Mouse (Mus musculus): ENCODE measurements at regions not wholly inside any gene's neighbourhood (a gene's known extent, or its start where the extent isn't known, plus 50 kb on each side); places are given as distances from the start of the nearest gene placed in this dataset.
A peak's percentile ranks its signal among the peaks of the same experiment; 100 is the strongest.

DNA sequence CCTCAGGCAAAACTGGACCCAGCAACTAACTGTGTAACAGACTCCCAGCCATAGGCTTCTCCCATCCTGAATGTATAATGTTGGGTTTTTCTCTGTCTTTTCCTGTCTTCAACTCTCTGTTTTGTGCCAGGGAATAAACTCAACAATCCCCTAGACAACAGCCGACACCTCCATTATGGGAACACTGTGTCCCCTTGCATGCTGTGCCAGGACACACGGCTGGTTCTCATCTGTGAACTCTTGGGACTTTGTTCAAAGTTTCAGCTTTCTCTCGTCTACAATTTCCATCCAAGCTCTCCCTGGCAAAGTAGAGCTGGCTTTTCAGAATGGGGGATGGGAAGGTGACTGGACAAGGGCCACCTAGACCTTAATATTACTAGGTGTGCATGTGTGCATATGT is 56.1 kb upstream of the Kcng1 start:
- Histone ChIP-seq H3K9ac (replicated peaks; ENCODE audit: low read length) (no peak overlapping the region), H3K4me1 (ENCODE audit: control insufficient read depth, insufficient read depth, low read length) (peaks cover 2% of the 10 kb centered on the region; the same call in 1 of the 2 replicates), H3K4me2 (ENCODE audit: low read depth, low read length) (no peak overlapping the region), H3K27ac (replicated peaks; ENCODE audit: low read depth, low read length) (no peak overlapping the region), H3K4me3 (ENCODE audit: low read depth, low read length) (no peak overlapping the region), H3K9me3 (replicated peaks; ENCODE audit: control insufficient read depth, low read length) (no peaks in the 10 kb centered on the region), H3K36me3 (replicated peaks; ENCODE audit: control insufficient read depth, insufficient read depth, low read depth, low read length) (no peaks in the 10 kb centered on the region), H3K27me3 (ENCODE audit: control insufficient read depth, insufficient read depth, low read length) (no peaks in the 10 kb centered on the region)
- DNase-seq (ENCODE audit: low spot score) = no peak
- WGBS = 59% methylated on average over 3 of the region's 3 CpGs
- no peak for ATAC-seq (replicated peaks; ENCODE audit: insufficient number of reproducible peaks, low FRiP score, low TSS enrichment, low read depth)

DNA sequence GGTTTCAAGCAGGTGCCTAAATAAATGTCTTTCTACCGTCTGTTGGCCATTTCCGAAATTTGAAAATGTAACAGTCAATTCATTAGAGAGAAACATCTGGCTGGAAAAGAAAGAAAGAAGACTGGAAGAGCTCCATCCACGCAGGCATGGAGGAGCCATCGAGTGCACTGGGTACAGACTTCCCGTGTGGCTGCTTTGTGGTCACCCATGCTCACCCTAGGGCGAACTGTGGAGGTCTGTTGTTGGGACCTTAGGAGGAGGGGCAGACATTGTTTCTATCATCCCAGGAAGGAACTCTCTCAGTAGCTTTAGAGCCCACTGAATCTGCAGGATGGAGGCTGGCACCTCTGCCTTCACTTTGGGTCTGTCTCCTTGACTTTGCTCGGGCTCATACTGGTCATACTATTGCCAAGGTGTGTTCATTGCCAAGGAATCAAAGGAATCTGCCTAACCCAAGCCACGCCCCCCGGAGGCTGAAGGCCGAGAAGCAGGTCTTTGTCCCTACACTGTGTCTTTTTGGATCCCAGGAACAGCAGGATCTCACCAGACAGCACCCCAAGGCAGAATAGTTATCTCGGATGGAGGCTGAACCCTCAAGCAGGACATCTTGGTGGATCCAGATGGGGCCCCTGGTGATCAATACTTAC is 54.3 kb upstream of the Kcng1 start:
- ATAC-seq (replicated peaks; ENCODE audit: insufficient number of reproducible peaks, low FRiP score, low TSS enrichment, low read depth) = no peak
- Histone ChIP-seq H3K36me3 (replicated peaks; ENCODE audit: control insufficient read depth, insufficient read depth, low read depth, low read length) (no peaks in the 10 kb centered on the region), H3K4me2 (ENCODE audit: low read depth, low read length) (no peak overlapping the region), H3K9ac (replicated peaks; ENCODE audit: low read length) (no peak overlapping the region), H3K27ac (replicated peaks; ENCODE audit: low read depth, low read length) (no peak overlapping the region), H3K4me1 (ENCODE audit: control insufficient read depth, insufficient read depth, low read length) (peaks cover 2% of the 10 kb centered on the region; the same call in 1 of the 2 replicates), H3K27me3 (ENCODE audit: control insufficient read depth, insufficient read depth, low read length) (no peaks in the 10 kb centered on the region), H3K9me3 (replicated peaks; ENCODE audit: control insufficient read depth, low read length) (no peaks in the 10 kb centered on the region), H3K4me3 (ENCODE audit: low read depth, low read length) (no peak overlapping the region)
- no peak for DNase-seq (ENCODE audit: low spot score)
- WGBS = 85% methylated on average over 11 of the region's 11 CpGs

DNA sequence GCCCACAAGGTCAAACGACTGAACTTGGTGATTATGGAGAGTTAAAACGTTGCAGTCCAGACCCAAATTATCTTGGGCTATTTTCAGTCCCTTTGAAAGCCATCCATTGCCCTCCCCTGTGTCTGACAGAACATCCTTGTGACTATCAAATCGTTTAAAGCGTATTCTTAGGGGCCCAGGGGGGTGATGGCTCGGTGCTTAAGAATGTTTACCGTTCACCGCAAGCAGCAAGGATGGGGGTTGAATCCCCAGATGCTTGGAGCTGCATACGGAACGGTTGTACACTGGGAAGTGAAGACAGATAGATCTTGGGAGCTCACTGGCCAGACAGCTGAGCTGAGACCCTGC is 52.7 kb upstream of the Kcng1 start:
- ATAC-seq (replicated peaks; ENCODE audit: insufficient number of reproducible peaks, low FRiP score, low TSS enrichment, low read depth) (no peak), DNase-seq (ENCODE audit: low spot score) (no peak)
- Histone ChIP-seq H3K4me1 (ENCODE audit: control insufficient read depth, insufficient read depth, low read length) (peaks cover 2% of the 10 kb centered on the region; the same call in 1 of the 2 replicates), H3K4me3 (ENCODE audit: low read depth, low read length) (no peak overlapping the region), H3K9me3 (replicated peaks; ENCODE audit: control insufficient read depth, low read length) (no peaks in the 10 kb centered on the region), H3K27me3 (ENCODE audit: control insufficient read depth, insufficient read depth, low read length) (no peaks in the 10 kb centered on the region), H3K4me2 (ENCODE audit: low read depth, low read length) (no peak overlapping the region), H3K36me3 (replicated peaks; ENCODE audit: control insufficient read depth, insufficient read depth, low read depth, low read length) (no peaks in the 10 kb centered on the region), H3K9ac (replicated peaks; ENCODE audit: low read length) (no peak overlapping the region), H3K27ac (replicated peaks; ENCODE audit: low read depth, low read length) (no peak overlapping the region)
- 35% methylated on average over 9 of the region's 9 CpGs for WGBS

DNA sequence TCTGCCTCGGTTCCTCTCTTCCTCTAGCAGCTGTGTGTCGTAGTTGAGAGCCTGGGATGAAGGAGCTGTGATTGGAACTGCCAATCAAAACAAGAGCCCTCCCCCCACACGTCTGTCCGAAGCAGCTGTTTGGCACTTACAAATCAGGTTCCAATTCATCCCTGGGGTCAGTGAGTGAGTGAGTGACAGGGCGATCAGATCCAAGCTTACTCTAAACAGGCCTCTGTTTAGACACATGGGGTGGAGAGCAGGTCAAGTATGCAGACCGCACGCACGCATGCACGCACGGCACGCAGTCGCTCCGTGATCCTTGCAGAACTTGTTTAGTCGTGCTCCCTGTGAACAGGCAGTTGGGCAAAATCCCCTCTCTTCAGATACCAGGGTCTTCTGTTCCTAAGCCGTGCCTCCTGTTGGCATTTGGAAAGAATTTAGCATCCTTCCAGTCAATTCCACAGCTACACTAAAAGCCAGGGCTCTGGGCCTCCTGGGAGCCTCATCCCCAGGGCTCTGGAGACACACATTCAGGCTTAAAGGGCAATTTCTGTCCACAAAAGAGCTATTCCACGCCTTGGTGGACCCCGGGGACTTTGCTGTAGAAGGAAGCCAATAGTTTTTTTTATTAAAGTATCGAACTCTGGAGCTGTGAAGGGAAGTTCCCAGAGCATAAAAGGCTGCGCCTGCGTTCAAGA is 52.2 kb upstream of the Kcng1 start:
- Histone ChIP-seq H3K27ac (replicated peaks; ENCODE audit: low read depth, low read length) (no peak overlapping the region), H3K9ac (replicated peaks; ENCODE audit: low read length) (no peak overlapping the region), H3K4me1 (ENCODE audit: control insufficient read depth, insufficient read depth, low read length) (peaks cover 2% of the 10 kb centered on the region; the same call in 1 of the 2 replicates), H3K36me3 (replicated peaks; ENCODE audit: control insufficient read depth, insufficient read depth, low read depth, low read length) (no peaks in the 10 kb centered on the region), H3K9me3 (replicated peaks; ENCODE audit: control insufficient read depth, low read length) (no peaks in the 10 kb centered on the region), H3K4me3 (ENCODE audit: low read depth, low read length) (no peak overlapping the region), H3K4me2 (ENCODE audit: low read depth, low read length) (no peak overlapping the region), H3K27me3 (ENCODE audit: control insufficient read depth, insufficient read depth, low read length) (no peaks in the 10 kb centered on the region)
- peak; percentile 33 for DNase-seq (ENCODE audit: low spot score)
- ATAC-seq (replicated peaks; ENCODE audit: insufficient number of reproducible peaks, low FRiP score, low TSS enrichment, low read depth) = no peak
- WGBS = 47% methylated on average over 20 of the region's 20 CpGs

DNA sequence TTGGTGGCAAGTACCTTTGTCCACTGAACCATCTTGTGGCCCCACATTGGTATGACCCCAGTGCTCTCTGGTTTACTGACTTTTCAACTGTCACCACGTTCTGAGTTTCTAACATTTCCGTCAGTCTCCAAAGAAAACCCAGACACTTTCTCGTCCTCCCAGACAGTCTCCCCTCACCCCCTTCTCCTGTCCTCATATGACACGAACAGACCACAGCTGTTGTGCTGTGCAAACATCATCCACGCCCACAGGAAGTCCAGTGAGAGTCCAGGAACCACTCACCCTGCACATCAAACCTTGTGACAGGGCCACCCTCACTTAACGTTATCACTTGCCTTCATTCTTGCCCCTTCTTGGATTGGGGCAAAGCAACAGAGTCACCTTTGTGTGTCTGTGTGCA is 51.4 kb upstream of the Kcng1 start:
- ATAC-seq (replicated peaks; ENCODE audit: insufficient number of reproducible peaks, low FRiP score, low TSS enrichment, low read depth) (no peak), DNase-seq (ENCODE audit: low spot score) (no peak)
- Histone ChIP-seq H3K9me3 (replicated peaks; ENCODE audit: control insufficient read depth, low read length) (no peaks in the 10 kb centered on the region), H3K4me3 (ENCODE audit: low read depth, low read length) (no peak overlapping the region), H3K36me3 (replicated peaks; ENCODE audit: control insufficient read depth, insufficient read depth, low read depth, low read length) (no peaks in the 10 kb centered on the region), H3K4me2 (ENCODE audit: low read depth, low read length) (no peak overlapping the region), H3K9ac (replicated peaks; ENCODE audit: low read length) (no peak overlapping the region), H3K4me1 (ENCODE audit: control insufficient read depth, insufficient read depth, low read length) (peaks cover 2% of the 10 kb centered on the region; the same call in 1 of the 2 replicates), H3K27ac (replicated peaks; ENCODE audit: low read depth, low read length) (no peak overlapping the region), H3K27me3 (ENCODE audit: control insufficient read depth, insufficient read depth, low read length) (no peaks in the 10 kb centered on the region)
- WGBS = 44% methylated on average over 6 of the region's 6 CpGs
